Mouse (Mus musculus): ENCODE results near the gene 6030408B16Rik.

6030408B16Rik gene

DNA sequence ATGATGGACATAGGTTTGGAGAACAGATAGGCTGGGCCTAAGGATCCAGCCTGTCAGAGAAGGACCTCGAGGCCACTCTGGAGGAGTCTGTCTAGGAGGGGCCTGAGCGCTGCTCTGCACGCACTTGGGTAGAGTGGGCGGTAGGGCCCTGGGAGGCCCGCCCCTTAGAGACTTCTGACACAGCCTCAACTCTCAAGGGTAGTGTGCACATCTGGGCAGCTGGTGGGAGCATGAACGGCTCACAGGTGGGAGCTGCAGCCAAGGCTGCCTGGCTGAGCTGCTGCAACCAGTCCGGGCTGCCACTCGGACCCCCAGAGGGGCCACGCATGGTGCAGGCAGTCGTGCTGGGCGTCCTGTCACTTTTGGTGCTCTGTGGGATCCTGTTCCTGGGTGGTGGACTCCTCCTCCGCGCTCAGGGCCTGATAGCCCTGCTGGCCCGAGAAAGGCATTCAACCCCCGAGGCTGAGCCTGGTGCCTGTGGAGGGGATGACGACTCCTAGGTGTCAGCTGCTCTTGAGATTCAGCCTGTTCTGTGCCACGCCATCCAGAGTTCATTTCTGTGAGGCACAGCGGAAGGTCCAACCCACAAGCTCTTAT, at the start of gene 6030408B16Rik:
Gene 6030408B16Rik, plus strand, starts transcription at position 188 of the 597 bp plus-strand sequence.
- DNase-seq (ENCODE audit: low read depth) = no peak

DNA sequence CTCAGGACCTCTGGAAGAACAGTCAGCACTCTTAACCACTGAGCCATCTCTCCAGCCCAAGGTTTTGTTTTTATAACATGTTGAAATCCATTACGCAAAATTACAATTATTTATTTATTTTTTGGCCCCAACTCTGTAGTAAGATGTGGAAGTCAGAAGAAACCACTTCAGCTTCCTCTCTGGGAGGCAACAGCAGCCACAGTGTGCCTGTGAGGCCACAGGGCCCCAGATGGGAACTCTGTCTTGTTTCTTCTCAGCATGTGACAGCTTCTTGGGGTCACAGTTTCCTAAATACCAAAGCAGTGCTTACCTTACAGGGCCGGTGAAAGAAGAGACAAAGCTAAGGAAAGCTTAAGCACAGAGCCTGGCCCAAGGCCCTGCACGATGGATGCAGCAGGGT, 49.0 kb upstream of the 6030408B16Rik start:
- DNase-seq (ENCODE audit: low read depth) = peak; percentile 92

DNA sequence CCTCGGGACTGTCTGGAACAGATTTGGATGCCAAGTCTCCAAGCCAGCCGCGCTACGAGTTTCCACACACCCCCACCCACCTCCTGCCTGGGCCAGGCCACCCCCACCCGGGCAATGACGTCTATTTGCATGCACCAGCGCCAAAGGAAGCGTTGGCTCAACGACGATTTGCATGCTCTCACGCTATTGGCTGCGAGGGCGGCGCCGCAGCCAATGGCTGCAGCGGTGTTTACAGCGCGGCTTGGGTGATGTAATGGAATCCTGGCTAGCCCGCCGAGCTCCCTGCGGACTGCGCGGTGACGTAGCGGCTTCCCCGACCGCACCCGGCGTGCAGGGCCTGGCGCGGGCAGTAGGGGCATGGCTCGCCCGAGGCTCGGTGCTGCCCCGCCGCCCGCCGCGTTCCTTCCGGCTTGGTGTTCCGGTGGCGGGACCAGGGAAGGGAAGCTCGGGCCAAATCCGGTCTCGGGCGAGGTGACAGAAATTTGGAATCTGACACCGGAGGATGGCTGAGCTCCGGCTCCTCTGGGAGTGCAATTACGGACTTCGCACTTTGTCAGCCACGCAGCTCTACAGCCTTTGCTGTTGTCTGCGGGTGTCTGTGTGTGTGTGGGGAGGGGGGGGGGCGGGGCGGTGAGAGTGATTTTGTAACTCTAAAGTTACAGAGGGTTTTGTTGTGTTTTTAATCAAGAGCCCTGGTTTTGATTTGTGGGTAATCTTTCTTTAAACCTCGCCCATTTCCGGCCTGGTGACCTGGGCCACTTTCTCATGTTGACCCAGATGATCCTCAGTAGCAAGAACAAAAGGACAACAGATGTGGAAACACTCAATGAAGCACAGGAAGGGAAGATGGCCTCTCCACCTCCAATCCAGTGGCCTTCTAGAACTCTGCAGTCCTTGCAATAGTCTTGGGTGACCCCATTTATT, 46.5 kb upstream of the 6030408B16Rik start:
- peak; percentile 99 for DNase-seq (ENCODE audit: low read depth)

DNA sequence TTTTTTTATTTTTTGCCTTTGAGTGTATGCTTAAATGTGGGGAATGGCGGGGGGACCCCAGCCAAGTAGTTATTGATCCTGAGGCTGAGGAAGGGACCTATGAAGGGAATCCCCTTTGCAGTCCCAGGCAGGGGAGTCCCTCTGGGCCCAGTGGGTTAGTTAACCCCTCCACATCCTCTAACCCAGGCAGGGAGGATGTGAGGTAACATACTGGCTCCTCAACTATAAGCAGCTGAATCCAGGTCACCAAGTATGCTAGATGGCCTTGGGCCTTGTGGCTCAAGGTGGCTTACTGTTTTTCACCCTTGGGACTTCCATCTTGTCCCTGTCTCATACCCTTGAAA, 45.9 kb upstream of the 6030408B16Rik start:
- DNase-seq (ENCODE audit: low read depth) = peak; percentile 34

DNA sequence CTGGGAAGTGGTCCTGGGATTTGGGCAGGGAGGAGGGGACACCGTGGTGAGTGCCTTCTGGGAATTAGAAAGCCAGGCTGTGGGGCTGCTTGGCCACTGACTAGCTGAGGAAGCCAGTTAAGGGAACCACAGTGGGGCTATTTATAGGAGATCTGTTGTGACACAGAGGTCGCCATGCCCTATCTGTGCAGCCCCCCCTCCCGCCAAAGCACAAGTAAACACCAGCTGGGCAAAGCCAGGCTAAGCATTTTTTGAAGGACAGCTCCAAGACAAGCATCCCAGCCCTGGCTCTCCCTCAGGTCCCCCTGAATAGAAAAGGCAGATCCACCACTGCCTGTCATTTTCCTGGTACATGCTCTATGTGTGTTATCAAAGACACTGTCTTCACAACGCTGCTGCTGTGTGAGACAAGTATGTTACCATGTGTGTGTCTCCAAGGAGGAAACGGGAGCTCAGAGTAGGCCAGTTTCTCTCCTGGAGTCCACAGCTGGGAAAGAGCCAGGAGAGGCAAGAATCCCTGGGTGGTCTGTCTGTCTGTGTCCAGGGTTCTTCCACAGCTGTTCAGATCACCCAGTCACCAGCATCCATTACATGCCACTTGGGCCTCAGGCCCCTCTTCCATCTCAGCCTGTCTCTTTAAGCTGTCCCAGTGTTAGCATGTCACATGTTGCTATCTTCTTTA, 44.8 kb upstream of the 6030408B16Rik start:
- peak; percentile 42 for DNase-seq (ENCODE audit: low read depth)

DNA sequence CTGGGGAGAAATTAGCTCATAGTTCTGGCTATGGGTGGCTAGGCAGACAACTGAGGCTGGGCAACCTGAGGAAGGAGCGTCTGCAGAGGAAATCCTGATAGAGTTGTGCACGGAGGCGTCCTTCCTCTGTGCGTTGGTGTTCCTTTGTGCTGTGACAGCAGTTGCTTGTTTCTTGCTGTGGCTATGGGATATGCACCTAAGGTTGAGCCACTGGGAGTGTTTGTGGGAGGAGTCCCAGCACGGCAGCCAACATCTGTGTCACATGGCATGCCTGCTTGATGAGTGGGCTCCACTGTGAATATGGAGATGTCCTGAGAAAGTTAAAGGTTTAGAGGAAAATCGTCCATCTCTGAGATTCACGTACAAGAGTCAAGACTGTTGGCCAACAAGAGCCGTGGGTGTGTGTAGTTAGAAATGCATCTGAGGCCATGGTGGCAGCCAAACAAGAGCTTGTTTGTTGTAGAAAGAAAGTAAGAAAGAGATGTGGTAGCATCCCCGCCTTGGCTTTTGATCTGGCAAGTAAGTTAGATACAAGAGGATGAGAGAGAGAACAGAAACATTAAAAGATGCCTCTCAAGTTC, 42.7 kb upstream of the 6030408B16Rik start:
- DNase-seq (ENCODE audit: low read depth) = no peak

DNA sequence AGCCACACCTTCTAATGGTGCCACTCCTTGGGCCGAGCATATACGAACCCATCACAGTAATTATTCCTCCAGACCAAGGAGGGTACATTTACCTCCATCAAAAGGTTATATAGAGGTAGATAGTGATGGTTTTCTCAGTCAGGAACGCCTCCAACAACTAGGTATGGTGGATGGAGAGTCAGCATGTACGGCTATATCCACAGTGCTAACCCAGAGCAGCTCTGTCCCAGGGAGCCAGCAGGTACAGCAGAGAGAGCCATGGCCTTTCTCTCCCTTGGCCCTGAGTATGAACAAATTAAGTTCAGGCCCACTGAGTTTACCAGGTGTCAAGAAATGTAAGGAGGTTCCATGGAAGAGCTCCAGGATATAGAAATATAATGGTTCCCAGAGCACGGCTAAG, 41.1 kb upstream of the 6030408B16Rik start:
- DNase-seq (ENCODE audit: low read depth) = no peak

DNA sequence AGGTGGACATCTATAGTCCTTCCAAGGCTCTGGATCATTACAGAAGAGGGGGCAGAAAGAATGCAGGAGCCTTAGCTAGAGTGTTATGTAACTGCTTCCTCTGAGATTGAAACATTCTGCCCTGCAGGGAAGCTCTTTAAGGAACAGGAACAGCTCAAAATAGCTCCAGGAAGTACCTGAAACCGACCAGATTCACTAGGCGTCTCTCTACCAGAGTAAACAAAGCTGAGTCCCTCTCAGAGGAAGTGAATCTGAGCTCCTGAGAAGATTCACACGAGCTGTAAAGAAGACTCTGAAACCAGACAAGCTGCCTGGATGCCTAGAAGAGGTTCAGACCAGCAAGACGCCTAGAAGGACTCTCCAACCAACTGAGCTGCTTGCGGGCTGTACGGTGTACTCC, 40.4 kb upstream of the 6030408B16Rik start:
- peak; percentile 47 for DNase-seq (ENCODE audit: low read depth)

DNA sequence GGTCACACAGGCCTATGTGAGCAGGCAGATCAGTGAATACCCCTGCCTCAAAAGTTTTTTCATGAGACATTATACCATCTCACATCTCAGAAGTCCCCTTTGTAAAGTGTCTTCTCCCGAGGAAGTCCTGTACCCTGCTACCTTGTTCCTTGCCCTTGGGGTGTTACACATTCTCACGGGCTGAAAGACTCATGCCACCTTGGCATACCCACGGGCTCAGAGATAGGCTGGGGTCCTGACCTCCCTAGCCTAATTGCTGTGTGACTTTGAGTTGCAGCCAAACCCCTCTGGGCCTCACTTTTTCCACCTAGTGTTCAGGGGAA, 39.5 kb upstream of the 6030408B16Rik start:
- no peak for DNase-seq (ENCODE audit: low read depth)

DNA sequence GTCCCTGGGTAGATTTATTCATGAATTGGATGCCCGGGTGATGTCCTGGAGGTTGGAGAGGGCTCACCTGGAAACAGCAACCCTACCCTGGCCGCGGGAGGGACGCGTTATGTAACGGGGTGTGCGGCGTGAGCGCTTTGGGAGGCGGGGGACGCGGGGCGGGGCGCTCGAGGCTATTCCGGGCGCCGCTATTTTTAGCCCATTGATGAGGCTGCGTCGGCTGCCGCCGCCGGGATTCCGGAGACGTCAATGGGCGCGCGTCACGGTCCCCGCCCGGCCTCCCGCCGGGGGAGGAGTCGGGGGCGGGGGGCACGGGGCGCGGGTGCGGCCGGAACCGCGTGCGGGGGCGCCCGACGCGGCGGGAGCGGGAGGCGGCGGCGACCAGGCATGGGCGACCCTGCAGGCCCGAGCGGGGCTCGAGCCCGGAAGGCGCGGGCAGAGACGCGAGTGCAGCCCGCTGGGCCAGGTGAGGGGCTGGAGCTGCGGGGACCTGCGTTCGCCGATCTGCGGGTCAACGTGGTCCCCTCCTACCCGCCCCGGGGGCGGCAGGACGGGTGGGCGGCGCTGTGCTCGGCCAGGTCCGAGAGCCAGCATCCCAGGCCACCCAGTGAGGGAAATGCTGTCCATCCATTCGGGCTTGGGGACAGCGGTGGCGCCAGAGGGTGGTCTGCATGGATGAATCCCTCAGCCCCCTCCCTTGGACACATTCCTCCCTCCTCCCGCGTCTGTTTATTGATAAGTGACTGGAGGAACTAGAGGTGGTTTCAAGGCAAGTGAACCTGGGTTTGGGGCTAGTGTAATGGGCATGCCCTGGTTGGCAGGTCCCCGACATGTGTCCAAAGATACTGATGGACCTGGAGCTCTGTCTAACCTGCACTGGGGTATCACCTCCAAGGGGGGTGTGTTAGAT, 38.9 kb upstream of the 6030408B16Rik start, which contains the start of gene Nr4a1:
Gene Nr4a1, plus strand, starts transcription at position 384 of the 910 bp plus-strand sequence.
- no peak for DNase-seq (ENCODE audit: low read depth)

DNA sequence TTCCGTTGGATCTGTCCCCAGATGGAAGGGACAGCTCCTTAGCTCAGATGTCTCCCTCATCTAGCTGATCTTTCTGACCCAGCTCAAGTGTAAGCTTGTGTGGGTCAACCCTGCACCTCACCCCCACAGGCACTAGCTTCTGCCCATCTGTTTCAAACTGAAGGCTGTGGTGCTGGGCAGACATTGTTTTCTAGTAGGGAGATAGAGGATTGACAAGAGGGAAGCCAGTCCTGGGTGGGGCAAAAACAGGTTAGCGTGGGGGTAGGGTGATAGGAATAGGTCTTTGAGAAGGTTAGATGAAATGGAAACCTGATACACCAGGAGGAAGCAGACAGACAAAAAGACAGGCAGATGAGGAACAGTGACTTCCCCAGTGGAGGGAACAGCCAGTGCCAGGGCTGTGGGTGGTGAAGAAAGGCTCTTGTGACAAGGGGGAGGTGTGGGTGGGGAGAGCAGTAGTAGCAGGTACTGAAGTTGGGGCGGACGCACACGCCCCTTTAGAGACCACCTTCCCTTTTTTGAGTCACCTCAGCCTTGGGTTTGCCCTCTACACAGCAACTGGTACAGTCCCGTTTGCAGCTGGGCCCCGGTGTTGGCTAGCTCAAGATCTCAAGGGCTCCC, 37.1 kb upstream of the 6030408B16Rik start:
- no peak for DNase-seq (ENCODE audit: low read depth)

DNA sequence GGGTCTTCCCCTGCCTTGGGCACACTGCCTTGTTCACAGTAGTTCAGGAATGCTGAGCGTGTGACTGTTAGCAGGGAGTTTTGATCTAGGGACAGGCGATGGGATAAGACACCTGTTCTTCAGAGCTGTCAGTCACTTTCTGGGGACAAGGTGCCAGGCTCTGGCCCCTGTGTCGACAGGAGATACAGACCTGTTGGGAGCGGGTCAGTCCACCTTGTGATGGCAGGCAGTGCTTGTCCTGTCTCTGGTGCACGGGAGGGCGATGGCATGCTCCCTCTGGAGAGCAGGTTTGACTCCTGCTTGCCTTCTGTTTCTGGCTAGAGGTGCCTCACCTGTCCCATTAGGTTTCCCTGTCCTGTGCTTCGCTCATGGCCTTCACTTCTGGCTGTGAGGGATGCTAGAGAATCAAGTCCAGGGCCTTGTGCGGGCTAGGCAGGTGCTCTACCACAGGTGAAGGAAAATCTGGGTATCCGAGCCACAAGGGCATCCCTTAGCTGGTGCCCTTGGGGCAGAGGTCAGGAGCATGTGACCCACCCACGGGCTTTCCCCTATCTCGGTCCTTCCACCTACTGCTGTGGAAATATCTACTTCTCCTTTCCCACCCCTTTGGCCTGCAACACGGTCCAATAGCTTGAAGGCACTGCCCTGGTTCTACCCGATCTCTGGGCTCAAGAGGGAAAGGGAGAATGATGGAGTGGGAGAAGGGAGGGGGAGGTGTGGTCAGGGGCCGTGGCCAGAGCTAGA, 36.4 kb upstream of the 6030408B16Rik start:
- no peak for DNase-seq (ENCODE audit: low read depth)

DNA sequence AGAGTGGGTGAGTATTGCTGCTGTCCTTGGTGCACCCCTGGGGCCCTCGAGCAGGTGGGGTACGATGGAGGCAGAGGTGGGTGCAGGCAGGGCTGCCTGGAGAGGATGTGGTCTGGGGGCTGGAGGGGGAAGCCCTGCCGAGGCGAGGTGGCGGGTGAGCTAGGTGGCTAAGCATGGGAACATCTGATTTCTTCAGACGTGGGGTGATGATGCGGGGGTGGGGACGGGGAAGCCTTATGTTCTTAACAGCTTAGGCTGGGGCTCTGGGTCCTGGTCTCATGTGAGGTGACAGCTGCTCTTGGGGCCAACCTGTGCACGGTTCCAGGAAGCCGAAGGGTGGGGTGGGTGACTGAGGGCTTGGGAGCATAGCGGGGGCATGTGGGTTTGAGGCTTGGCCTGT, 34.6 kb upstream of the 6030408B16Rik start:
- DNase-seq (ENCODE audit: low read depth) = no peak

DNA sequence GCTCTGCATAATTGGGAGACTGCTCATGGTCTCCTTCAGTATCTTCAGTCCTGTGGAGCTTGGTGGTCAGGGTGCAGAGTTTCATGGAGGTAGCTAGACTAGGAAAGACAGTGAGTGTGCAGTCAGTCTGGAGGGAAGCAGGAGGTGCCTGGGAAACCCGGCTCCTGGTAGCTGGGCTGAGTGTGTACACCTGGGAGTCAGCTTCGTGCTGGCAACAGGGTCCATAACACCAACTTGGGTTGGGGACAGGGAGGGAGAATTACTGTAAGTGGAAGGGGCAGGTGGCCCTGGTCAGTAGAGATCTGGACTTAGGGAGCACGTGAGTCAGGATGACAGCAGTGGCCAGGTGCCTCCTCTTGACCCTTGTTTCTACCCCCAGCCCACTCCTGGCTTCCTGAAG, 33.1 kb upstream of the 6030408B16Rik start:
- DNase-seq (ENCODE audit: low read depth) = no peak

DNA sequence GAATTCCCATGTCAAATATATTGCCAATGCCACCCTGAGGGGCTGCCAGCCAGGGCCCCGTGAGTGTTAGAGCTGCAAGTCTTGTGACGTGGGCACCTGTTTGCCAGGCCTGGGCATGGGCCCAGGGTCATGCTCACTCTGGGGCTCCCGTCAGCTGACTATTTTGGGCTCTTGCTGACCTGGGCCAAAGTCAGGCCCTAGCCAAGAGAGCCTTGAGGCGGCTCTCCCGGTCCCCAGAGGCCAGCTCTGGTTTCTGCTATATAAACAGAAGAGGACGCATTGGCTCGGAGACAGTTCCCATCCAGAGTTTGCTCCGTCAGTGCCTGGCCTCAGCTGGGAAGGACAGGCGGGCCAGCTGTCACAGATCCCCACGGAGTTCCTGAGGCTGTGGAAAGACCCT, 32.6 kb upstream of the 6030408B16Rik start:
- no peak for DNase-seq (ENCODE audit: low read depth)

DNA sequence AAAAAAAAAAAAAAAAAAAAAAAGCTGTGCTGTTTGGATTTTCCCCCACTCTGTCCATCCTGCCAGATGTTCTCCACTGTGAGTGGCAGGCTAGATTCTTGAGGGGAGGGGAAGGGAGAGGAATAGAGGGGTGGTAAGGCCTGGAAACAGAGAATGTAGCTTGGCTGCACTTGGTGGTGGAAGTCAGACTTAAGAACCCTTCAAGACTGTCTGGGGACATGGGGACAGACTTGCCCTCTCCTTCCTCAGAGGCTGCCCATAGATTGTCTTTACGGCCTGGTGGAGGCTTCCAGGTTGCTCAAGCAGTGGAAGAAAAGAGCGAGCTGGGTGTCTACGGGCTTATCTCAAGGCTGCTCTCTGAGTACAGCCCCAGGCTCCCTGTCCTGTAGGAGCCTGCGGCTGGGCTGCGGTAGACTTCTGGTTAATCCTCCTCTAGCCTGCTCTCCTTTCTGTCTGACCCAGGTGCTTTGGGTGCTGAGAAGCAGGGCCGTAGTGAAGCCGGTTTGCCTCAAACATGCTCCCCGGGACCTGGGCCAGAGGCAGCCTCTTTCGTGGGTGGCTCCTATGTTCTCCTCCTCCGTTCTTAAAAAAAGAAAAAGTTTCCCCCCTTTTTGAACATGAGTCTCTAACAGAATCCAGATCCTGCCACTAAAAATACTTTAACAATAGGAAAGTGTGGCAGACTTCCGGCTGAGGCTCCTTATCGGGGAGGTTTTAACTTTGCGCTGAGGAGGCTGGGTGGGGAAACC, 32.0 kb upstream of the 6030408B16Rik start:
- no peak for DNase-seq (ENCODE audit: low read depth)

DNA sequence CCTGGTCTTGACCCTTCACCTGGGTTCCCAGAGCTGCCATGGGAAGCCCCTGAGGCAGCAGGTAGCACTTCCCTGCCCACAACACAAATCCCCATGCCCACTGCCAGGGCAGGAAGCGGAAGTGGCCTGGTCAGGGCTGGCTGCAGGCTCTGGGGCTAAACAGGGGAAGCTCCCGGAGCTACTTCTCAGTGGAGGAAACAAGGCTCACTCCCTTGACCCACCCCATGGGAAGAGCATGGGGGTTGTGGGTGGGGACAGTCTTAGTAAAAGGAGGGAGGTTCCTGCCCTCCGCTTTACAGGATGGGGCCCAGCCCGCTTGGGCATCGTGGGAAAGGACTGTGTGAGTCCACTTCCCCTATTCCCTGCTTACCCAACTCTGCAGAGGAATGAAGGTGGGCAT, 30.5 kb upstream of the 6030408B16Rik start:
- DNase-seq (ENCODE audit: low read depth) = peak; percentile 80

DNA sequence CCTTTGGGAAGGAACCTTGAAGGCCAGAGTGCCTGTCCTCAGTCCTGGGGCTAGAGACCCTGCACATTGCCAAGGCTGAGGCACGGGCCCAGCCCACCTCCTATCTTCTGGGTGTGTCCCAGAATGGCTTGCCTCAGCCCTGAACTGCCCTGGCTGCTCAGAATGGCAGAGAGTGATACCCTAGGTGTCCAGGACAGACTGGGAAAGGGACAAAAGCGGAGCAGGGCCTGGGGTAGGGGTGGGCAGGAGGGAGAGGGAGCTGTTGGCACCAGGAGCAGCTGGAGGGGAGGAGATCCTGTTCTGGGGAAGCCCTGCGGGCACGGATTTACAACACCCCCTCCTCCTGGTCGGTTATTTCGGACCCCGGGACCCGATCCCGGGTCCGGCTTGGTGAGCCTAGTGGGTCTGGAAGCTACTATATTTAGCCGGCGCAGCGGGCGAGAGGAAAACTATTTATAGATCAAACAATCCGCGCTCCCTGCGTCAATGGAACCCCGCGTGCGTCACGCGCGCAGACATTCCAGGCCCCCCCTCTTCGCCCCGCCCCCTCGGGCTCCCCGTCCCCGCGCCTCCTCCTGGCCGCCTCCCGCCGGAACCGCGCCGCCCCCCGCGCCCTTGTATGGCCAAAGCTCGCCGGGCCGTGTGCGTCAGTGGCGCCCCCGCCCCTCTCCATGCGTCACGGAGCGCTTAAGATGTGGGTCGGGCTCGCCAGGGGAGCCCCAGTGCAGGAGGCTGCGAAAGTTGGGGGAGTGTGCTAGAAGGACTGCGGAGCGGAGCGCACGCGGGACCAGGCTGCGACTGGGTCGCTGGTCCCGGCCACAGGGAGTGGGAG, 26.7 kb upstream of the 6030408B16Rik start:
- DNase-seq (ENCODE audit: low read depth) = peak; percentile 94
